Mouse (Mus musculus) heart, postnatal 0 days (tissue): Measurements from ENCODE around the gene Guk1. TPM values are rescaled to one million over a fixed set of nuclear protein-coding genes. Genes with fewer than 3 reads are reported as not detected.
A peak's percentile ranks its signal among the peaks of the same experiment; 100 is the strongest.
"Not testable (repeated sequence)": the region's sequence is repeated elsewhere in the genome, so short reads cannot be mapped to it uniquely, and the experiment has no call there.

Experiments
- ATAC-seq: fragments of 200-750 bp; cut with Nextera tagmentation; 2 replicates; pipeline ENCODE4 v1.8.0; 2017; ENCODE audit warnings: low read depth, moderate number of reproducible peaks, moderate library complexity; ENCODE audit not compliant: insufficient read depth
- DNase-seq: peaks from one replicate; pipeline ENCODE4 v3.0.0-alpha.2; 2016; ENCODE audit warnings: low spot score
- H3K27ac ChIP-seq: fragments of 300-500 bp; sonication (generic); 2 replicates; pipeline ENCODE4 v1.5.1; 2014; ENCODE audit warnings: low read depth, mild to moderate bottlenecking
- H3K27me3 ChIP-seq: fragments of 300-500 bp; sonication (generic); 2 replicates; pipeline ENCODE4 v1.6.1; 2014; ENCODE audit warnings: low read length, mixed read lengths; ENCODE audit not compliant: control insufficient read depth, insufficient read depth
- H3K36me3 ChIP-seq: fragments of 300-500 bp; sonication (generic); replicated peaks from 2 replicates; pipeline ENCODE4 v1.6.1; 2014; ENCODE audit warnings: low read length, mixed read lengths; ENCODE audit not compliant: control insufficient read depth, insufficient read depth
- H3K4me1 ChIP-seq: fragments of 300-500 bp; sonication (generic); 2 replicates; pipeline ENCODE4 v1.6.1; 2014; ENCODE audit warnings: antibody characterized with exemption; ENCODE audit not compliant: control insufficient read depth, insufficient read depth
- H3K4me2 ChIP-seq: fragments of 300-500 bp; sonication (generic); 2 replicates; pipeline ENCODE4 v1.6.1; 2014; ENCODE audit warnings: low read depth, mild to moderate bottlenecking, low read length, moderate library complexity
- H3K4me3 ChIP-seq: fragments of 300-500 bp; sonication (generic); 2 replicates; pipeline ENCODE4 v1.5.1; 2014; ENCODE audit warnings: low read depth, low read length
- H3K9ac ChIP-seq: fragments of 300-500 bp; sonication (generic); replicated peaks from 2 replicates; pipeline ENCODE4 v1.6.1; 2014; ENCODE audit warnings: low read depth, low read length, mixed read lengths
- H3K9me3 ChIP-seq: fragments of 300-500 bp; sonication (generic); replicated peaks from 2 replicates; pipeline ENCODE4 v1.6.1; 2016; ENCODE audit warnings: low read length; ENCODE audit not compliant: control insufficient read depth
- CTCF ChIP-seq: IDR thresholded peaks from 2 replicates; pipeline ENCODE4 v1.5.1; 2016; ENCODE audit warnings: antibody characterized with exemption, control low read depth, low read depth
- EP300 ChIP-seq: IDR thresholded peaks from 2 replicates; pipeline ENCODE4 v1.6.1; 2016; ENCODE audit warnings: antibody characterized with exemption, low read depth
- WGBS: fragments of 180-500 bp; shearing (Covaris S2); extraction: QIAGEN DNeasy Blood & Tissue Kit; methylation state at CpG from one replicate; pipeline ENCODE4 v1.1.7; 2014; 5-methylcytosine and 5-hydroxymethylcytosine counted together
- polyA plus RNA-seq: library from polyadenylated mRNA; unstranded; fragments of >200 nt; fragmentation: Nextera tagmentation; extraction: Ambion mirVana; gene quantifications from 2 replicates; pipeline ENCODE4 v1.2.1, GENCODE M21; 2015
- total RNA-seq: library from RNA; depleted of rRNA; stranded (reverse); fragments of >200 nt; gene quantifications from 2 replicates; pipeline ENCODE4 v1.2.3, GENCODE M21; 2014; ENCODE audit warnings: low replicate concordance

Gene Guk1
- total and polyA plus RNA-seq, 2 experiments from 2014 or later, result 60.3 to 138 TPM

- H3K27me3 ChIP-seq, result no peaks in the 10 kb centered on the region
- H3K4me1 ChIP-seq, result peaks cover 61% of the 10 kb centered on the region
- WGBS, result 67% methylated on average over 4 of the region's 4 CpGs
- no peak for TF ChIP-seq EP300
- no peak for TF ChIP-seq CTCF
- DNase-seq (no peak), ATAC-seq (no peak)
- H3K4me3 ChIP-seq, result no peak overlapping the region
- no peak overlapping the region for H3K9ac ChIP-seq
- no peaks in the 10 kb centered on the region for H3K9me3 ChIP-seq
- no peak overlapping the region for H3K4me2 ChIP-seq
- H3K27ac ChIP-seq, result peak overlapping the region; percentile 20; the same call in 1 of the 2 replicates
- H3K36me3 ChIP-seq, result peaks cover 12% of the 10 kb centered on the region
These were observed 26.5 kb upstream of the Guk1 start for GRCm38 (mm10) chr11:59218389-59218998.

GRCm38 (mm10) chr11:59216955-59217354 is 24.9 kb upstream of the Guk1 start:
- H3K36me3 ChIP-seq, result peaks cover 21% of the 10 kb centered on the region
- DNase-seq (no peak), ATAC-seq (no peak)
- no peak overlapping the region; the same call in 1 of the 2 replicates for H3K27ac ChIP-seq
- H3K4me3 ChIP-seq, result no peak overlapping the region
- peaks cover 47% of the 10 kb centered on the region for H3K4me1 ChIP-seq
- no peaks in the 10 kb centered on the region for H3K9me3 ChIP-seq
- H3K4me2 ChIP-seq, result no peak overlapping the region
- no peak overlapping the region for H3K9ac ChIP-seq
- no peaks in the 10 kb centered on the region for H3K27me3 ChIP-seq
- TF ChIP-seq CTCF (no peak), EP300 (no peak)
- WGBS, result 42% methylated on average over 3 of the region's 3 CpGs

GRCm38 (mm10) chr11:59212892-59213494 is 21.0 kb upstream of the Guk1 start:
- DNase-seq (no peak), ATAC-seq (no peak)
- H3K4me3 ChIP-seq, result no peak overlapping the region
- no peak overlapping the region for H3K9ac ChIP-seq
- WGBS, result 82% methylated on average over 12 of the region's 12 CpGs
- TF ChIP-seq EP300 (no peak), CTCF (no peak)
- no peak overlapping the region for H3K27ac ChIP-seq
- H3K36me3 ChIP-seq, result peaks cover 35% of the 10 kb centered on the region
- no peaks in the 10 kb centered on the region for H3K9me3 ChIP-seq
- no peaks in the 10 kb centered on the region for H3K27me3 ChIP-seq
- peaks cover 20% of the 10 kb centered on the region for H3K4me1 ChIP-seq
- no peak overlapping the region for H3K4me2 ChIP-seq

- not testable (repeated sequence) for H3K9me3 ChIP-seq, H3K27ac ChIP-seq, H3K9ac ChIP-seq, H3K27me3 ChIP-seq, H3K4me3 ChIP-seq, H3K4me2 ChIP-seq, ATAC-seq, DNase-seq
- Histone ChIP-seq H3K36me3 (peaks cover 35% of the 10 kb centered on the region), H3K4me1 (peaks cover 15% of the 10 kb centered on the region; the same call in 1 of the 2 replicates)
- WGBS, result 67% methylated on average over 12 of the region's 12 CpGs
These were observed 20.3 kb upstream of the Guk1 start for GRCm38 (mm10) chr11:59212320-59212719.

GRCm38 (mm10) chr11:59211561-59211960 is 19.5 kb upstream of the Guk1 start:
- H3K36me3 ChIP-seq, result peaks cover 40% of the 10 kb centered on the region
- not testable (repeated sequence) for ATAC-seq, H3K9ac ChIP-seq, H3K4me1 ChIP-seq, H3K27ac ChIP-seq, H3K9me3 ChIP-seq, H3K27me3 ChIP-seq, H3K4me3 ChIP-seq, H3K4me2 ChIP-seq, DNase-seq
- WGBS, result 82% methylated on average over 9 of the region's 9 CpGs

GRCm38 (mm10) chr11:59210020-59210419 is 18.0 kb upstream of the Guk1 start:
- ATAC-seq (no peak), DNase-seq (no peak)
- peaks cover 54% of the 10 kb centered on the region for H3K36me3 ChIP-seq
- 0 out of 2 replicates have a peak, but pooled peaks cover 4% of the 10 kb centered on the region for H3K4me1 ChIP-seq
- no peak overlapping the region for H3K9ac ChIP-seq
- H3K4me3 ChIP-seq, result no peak overlapping the region
- 73% methylated on average over 4 of the region's 4 CpGs for WGBS
- H3K4me2 ChIP-seq, result no peak overlapping the region
- TF ChIP-seq EP300 (no peak), CTCF (no peak)
- no peaks in the 10 kb centered on the region for H3K27me3 ChIP-seq
- no peak overlapping the region for H3K27ac ChIP-seq
- H3K9me3 ChIP-seq, result no peaks in the 10 kb centered on the region
